Mouse (Mus musculus) adrenal gland, postnatal 14 days (tissue): ENCODE measurements around the gene Ikbke. TPM values are rescaled to one million over a fixed set of nuclear protein-coding genes. Genes with fewer than 3 reads are reported as not detected.

ENCODE experiments used
- DNase-seq: peaks from one replicate; pipeline ENCODE4 v3.0.0; 2021; ENCODE audit warnings: mixed read lengths
- total RNA-seq: library from RNA; stranded (reverse); gene quantifications from 2 replicates; pipeline ENCODE4 v1.2.3, GENCODE M21; 2021

Ikbke gene
- total RNA-seq, 1 experiment from 2014 or later = 10.4 TPM

DNA sequence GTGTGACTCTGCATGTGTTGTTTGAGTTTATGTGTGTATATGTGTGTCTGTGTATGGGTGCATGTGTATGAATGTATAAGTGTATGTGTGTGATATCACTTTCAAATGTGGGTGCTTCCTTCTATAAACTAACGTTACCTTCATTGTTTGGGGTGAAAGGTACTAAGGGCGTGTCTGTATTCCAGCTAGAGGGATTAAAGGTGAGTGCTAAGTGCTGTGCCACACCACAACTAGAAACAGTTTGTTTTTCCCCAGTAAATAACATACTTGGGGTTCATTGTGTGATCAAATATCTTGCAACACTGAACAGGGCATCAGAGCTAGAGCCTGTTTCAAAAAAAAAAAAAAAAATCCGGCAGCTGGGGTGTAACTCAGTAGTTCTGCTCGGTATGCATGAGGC, 2.3 kb upstream of the Ikbke start:
- DNase-seq = no peak

DNA sequence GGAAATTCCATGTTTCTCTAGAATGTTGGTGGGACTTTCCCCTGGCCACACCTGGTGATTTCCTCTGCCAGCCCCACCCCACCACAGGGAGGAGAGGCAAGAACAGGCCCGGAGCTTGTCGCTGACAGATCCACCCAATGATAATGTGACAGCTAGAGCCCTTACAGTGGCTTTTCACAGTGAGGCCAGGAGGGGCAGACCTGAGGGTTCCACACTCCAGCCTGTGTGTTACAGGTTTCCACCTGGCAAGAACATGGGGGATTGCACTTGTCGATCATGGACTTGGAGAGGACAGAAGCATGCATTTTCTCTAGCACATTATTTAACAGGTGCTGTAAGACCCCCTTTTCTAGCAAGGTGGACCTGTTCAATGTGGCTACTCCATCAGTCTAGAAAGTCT, 874 bp upstream of the Ikbke start:
- no peak for DNase-seq

DNA sequence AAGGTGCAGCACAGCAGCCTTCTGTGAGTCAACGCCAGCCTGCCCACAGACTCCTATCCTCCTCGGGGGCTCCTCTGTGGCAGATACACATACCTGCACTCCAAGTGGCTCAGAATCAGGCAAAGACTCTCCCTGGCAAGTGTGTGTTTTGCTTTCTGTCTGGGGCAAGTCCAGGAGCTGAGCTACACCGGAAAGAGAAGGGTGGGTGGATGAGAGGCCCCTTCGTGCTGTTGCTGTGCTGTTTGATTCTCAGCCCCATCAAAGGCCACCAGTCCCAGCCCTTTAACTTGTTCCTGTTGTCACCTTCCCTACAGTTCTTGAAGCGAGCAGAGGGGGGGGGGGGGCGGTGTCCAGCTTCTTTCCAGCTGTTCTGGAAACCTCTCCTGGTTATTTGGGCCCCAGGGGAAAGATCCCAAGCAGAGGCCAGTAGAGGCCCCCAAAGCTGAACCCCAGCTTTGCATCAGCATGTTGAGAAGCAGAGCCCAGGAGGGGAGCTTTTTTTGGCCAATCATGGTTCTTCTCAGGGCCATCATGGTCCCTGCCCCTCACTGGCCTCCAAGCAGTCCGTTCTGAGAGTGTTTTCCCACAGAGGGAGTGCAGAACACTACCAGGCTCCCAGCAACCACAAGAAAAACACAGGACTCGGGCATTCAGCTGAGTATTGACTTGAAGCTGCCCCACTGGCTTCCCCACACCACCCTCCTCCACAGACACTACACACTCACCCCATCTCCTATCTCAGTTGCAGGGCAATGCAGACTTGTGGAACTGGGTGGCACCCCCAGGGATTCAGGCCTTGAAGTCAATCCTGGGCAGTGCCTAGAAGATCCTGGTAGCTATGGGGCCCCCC, 575 bp downstream of the Ikbke start:
- peak; percentile 35 for DNase-seq

DNA sequence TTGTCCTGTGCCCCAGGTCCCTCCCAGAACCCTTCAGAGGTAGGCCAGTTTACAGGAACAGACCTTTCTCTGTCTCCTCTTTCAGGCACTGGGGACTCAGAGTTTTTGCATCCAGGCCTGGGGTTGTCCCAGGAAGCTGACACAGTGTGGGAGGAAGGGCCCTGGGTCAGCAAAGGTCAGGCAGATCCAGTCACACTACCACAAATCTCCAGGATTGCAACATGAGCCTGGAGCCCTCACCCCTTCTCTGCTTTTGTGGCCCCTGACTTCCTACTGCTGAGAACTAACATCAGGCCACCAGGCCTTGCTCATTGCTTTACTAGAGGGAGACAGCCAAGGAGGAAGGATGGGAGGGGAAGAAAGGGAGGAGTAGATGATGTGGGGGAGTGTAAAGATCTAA, 2.6 kb downstream of the Ikbke start:
- DNase-seq = no peak

DNA sequence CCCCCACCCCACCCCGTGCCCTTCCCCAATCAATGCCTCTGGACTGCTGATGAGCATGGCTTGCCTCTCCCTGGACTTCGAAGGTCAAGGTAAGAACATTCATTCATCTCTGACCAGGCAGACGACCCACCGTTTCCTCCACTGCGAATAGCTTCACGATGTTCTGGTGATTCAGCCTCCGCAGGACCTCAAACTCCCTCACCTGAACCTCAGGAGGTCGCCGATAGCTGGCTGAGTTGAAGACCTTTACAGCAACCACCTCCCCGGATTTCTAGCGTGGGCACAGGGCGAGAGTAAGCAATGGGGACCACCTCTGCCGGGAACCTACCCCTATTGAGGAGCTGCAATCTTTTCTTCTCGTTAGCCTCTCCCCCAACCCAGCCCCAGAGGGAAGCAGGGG, 3.8 kb downstream of the Ikbke start:
- DNase-seq = no peak

DNA sequence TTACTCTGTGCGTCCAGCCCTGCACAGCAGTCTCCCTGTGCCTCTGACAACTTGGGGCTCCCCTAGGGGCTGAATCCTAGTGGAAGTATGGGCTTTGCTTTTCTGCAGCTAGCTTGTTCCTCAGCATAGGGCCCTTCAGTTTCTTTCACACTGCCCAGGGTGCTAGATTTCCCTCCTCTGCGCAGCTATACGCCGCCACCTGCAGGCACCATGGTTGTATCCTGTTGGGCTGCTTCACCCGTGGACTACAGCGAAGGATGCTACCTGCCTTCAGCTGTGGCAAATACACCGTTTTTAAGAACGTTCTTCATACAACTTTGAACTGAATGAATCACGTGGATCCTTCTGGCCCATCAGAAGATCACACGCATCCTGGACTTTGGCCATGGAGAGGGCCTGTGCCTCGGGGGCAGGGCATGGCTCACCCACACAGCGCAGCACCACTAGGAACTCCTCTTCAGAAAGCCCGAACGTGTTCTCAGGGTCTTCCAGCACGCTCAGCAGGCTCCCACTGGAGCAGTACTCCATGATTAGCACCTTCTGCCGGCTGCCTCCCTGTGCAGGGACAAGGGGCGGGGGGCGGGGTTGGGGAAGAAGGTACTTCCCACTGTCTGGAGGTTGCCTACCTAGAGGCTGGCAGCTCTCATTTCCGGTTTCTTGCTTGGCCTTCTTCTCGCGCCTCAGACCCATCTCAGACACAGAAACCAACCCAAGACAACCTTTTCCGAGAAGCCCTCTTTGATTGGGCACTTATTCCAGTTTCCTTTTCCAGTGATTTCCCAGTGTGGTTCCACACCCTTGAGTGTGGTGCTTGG, 4.5 kb downstream of the Ikbke start:
- peak; percentile 38 for DNase-seq

DNA sequence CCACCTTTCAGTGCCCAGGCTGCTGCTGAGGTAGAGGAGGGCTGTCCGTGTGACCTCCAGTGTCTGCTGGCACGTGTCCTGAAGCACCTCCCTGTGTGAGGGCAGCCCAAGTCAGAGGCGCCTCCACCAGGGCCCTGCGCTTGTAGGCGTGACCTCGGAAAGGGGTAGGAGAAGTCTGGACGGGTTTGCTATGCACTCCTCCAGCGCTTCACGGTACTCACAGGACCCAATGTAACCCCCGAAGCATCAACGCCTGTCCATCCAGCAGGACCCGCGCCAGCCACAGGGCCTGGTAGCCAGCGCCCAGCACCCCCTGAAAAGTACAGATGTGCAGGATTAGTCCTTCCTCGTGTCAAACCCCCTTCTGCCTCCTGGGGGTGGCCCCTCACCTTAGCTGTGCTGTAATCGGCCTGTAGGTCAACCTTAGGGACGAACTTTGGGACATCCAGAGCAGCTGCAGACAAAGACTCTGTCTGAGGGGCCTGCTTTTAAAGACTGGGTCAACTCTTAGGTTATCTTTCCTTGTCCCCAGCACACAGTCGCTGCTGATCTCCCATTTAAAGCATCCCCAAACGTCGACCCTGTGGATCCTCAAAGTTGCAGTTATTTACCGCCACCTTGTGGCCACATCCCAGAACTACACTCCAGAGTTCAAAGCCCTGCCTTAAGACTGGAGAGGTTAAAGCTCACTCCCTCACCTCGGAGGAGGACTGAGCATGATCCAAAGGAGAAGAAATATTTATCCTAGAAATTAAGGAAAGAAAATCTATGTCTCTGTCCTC, 9.4 kb downstream of the Ikbke start:
- DNase-seq = peak; percentile 79

DNA sequence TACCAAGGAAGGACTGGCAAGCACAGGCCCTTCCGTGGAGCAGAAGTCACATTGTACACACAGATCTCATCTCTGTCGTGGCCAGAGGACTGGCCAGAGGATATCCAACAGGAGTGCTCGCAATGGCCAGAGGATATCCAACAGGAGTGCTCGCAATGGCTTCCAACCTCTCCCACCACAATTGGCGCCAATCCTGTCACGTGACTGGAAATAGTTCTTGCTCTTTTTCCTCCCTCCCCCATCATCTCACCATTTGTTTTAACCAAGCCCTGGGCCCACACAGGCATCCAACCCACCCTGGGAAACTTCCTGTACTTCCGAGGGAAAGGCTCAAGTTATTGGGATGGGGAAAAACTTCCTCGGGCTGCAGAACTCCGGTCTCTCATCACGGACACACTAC, 10.6 kb downstream of the Ikbke start:
- DNase-seq = no peak

DNA sequence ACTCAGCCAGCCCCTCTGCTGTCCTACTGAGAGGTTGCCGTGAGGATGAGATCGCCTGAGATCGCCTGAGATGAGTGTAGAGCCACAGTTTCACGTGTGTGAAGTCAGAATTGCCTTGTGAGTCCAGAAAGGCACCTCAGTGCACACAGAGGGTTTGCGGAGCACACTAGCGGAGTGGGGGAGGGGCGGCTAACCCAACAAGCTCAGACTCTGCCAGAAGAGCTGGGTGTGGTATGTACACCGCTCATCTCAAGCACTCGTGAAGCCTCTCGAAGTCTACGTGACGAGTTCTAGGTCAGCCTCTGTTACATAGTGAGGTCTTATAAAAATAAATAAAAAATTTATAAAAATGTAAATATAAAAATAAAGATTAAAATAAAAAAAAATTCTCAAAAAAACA, 15.5 kb downstream of the Ikbke start:
- DNase-seq = no peak

DNA sequence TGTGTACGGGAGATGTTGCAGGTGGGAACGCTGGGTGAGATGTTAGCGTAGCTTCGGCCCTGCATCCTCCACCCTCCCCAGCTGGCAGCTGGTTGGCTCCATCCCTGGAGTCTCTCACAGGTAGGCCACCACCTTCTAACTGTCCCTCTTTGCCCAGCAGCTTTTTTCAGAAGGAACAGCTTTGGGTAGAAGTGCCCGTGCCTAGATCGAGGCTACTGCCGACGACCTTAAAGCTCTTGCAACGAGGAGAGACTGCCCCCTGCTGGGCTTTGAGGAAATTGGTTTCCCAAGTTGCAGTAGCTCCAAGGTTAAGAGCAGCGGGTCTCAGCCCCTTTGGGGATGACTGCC, 19.1 kb downstream of the Ikbke start:
- peak; percentile 84 for DNase-seq

DNA sequence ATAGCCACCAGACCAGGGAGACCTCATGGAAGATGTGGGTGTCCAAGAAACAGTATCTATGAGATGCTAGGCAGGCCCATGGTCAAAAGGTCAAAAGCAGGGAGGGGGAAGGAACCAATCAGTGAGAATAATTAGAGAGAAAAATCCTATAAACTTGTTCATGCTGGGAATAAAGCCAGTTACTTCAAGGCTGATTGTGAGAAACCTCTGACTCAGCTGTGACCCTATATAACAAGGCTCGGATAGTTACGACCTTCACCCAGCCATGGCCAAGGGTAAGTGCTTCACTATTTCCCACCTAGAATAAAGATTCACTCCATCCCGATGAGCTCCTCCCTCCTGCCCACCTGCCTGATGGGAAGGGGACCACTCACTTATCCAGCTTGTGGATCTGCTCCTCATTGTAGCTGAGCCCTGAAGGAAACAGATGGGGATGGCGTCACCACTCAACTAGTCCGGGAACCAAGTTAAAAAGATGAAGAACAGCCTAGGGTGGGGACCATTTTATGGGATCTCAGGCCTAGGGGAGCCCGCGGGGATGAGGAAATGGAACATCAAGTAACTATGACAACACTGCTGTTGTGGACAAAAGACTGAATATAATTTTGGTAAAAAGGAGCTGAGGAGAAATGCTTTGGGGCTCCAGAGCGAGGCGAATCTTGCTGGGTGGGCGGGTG, 19.6 kb downstream of the Ikbke start:
- DNase-seq = no peak

DNA sequence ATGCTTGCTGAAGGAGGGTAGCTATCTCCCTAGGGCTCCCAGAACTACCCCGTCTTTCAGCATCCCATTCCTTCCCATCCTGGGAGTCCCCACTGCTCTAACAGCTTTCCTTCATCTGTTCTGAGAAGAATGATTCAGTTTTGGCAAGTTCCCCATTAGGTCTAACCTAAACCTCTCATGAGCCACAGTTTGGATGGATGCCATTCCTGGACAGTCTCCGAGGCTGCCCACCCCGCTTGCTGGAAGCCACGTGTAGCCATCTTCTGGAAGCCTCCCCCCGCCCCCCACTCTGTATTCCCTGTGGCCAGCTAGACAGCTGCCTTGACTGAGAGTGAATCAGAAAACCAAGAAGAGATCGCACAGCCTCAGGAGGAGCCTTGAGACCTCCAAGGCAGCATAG, 22.1 kb downstream of the Ikbke start:
- DNase-seq = peak; percentile 21

DNA sequence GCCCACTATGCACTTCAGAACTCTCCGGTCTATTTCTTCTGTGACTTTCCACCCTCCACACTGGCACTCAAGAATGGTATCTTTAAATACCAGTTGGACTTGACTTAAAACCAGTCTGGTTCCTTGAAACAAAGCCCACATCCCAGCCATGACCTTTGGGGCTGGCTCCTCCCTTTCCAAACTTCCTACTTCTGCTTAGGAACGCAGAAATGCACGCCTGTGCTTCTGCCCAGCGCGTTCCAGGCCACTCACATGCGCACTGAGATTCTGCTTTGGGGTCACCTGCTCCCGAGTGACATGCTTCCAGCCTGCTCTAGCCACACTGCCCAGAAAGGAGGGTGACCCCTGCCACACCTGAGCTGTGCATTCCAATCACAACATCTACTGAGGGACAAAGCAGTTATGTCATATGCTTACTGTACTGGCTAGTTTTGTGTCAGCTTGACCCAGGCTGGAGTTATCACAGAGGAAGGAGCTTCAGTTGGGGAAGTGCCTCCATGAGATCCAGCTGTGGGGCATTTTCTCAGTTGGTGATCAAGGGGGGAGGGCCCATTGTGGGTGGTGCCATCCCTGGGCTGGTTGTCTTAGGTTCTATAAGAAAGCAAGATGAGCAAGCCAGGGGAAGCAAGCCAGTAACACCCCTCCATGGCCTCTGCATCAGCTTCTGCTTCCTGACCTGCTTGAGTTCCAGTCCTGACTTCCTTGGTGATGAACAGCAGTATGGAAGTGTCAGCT, 26.7 kb downstream of the Ikbke start:
- DNase-seq = peak; percentile 24

DNA sequence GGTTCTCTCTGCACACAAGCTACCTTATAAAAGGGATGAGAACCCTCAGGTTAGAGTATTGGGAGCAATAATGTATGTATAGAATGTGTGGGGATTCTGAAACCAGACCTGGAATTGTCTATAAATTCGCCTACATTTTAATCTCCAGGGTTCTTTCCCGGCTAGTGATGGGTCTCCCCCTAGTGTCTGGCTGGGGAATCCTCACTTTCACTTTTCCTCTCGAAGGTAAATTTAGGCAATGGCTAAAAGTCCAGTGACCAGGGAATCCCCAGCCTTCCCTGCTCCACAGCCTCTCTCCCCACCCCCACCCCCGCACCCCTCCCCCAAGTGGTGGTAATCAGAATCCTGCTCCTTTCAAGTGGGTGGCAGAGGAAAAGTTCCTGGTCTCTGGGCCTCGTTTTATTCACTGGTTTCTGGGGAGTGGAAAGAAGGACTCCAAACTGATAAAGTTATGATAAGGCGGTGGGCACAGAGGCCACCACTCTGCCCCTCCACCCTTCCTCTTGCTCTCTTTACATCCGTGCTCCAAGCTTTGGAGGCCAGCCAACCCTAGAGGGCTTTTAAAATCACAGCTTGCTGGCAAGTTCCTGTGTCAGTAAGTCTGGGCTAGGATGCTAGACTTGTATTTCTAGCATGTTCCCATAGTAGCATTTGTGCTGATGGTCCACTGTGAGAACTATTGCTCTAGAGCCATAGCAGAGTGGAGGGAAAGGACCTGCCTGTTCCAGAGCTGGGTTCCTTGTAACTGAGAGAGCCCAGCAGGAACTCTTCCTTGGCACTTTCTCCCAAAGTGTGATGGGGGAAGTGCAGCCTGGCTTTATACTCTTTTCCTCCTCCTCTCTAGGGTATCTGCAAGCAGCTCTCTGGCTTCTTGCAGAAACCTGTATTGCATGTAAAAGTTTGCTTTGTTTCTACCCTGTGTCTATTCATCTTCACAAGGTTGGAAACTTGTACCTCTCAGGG, 32.7 kb downstream of the Ikbke start:
- DNase-seq = peak; percentile 73

DNA sequence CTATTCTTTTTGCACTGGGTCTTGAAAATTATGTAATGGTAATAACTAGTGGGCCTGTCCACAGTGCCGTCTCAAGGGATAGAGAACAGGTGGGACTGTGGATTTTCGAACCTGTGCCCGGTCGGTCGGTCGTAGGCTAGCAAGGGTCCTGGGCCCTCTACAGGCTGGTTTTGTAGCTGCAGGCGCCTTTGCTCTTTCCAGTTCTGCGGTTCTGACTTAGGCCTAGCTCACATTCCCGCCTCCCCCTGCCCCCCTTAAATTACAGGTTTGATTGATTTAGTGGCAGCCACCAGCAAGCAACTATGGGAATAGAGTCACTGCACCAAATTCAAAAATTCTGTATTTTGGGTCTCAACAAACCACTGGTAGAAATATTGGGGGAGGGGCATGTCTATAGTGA, 33.5 kb downstream of the Ikbke start:
- DNase-seq = peak; percentile 80

DNA sequence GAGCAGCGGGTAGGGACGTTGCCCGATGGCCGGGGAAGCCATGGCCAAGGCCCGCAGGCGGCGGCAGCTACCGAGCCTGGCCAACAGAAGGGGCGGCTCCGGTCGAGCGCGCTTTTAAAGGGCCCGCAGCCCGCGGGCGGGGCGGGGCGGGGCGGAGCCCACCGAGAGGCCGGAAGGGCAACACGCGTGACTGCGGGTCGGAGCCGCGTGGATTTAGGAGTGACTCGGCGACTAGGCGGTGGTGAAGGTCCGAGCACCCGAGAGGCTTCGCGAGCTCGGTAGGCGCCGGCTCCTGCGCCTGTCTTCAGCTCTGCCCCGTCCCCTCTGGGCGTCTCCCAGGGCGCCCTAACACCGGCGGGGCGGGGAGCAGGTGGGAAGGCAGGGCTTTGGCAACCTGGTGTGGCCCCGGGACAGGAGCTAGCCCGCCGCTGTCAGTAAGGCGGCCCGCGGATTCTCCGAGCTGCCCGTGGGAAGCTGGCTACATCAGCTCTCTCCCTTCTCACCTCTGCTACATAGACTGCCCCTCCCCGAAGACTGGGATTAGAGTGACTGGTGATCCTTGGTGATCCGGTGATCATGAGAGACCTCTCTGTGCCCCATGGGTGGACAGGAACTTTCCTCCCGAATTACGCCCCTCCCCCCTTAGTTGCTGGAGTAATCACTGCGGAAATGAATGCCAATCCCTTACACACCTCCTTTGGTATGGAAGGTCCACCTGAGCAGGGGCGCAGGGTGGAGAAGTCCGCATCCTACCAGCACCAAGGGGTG, 34.1 kb downstream of the Ikbke start, which contains the start of gene Rassf5:
Gene Rassf5 (minus strand): TSS at position 170 of the 768 bp plus-strand sequence.
- peak; percentile 91 for DNase-seq

DNA sequence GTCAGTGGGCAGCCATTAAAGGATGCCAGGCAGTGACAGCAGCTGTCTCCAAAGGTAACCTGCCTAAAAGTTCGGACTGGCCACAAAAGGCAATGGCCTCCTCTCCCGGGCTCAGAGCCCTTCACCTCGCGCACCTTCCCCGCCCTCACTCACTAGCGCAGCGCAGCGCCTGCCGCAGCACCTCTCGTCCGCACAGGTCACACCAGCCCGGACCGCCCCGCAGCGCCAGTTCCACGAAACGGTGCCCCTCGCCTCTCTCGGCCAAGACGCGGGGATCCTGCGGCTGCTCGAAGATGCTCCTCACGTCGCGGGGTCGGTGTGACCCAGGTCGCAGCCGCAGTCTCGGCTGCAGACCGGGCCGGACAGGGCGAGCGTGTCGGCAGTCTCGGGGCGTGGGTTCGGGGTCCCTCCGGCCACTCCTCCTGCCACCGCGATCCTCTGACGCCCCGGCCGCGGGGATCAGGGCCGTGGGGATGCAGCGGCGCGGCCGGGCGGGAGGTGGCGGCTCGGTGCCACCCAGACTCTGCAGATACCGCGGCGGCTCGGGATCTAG, 34.8 kb downstream of the Ikbke start:
- peak; percentile 54 for DNase-seq

DNA sequence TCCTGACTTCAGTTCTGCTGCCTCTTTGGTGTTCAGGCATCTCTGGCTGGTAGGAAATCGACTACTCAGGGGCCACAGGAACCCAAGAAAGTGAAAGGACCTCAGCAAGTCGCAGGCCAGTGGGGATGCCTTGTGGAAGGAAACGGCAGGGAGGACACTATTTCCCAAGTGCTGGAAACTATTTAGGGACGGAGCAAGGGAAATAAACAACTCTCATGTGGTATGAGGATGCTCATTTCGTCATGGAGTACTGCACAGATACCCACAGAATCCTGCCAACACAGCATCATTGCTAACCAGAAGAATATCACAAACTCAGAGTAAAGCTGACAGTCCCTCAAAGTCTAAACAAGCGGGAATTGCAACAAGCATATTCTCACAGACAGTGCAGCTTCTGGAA, 36.5 kb downstream of the Ikbke start:
- no peak for DNase-seq

DNA sequence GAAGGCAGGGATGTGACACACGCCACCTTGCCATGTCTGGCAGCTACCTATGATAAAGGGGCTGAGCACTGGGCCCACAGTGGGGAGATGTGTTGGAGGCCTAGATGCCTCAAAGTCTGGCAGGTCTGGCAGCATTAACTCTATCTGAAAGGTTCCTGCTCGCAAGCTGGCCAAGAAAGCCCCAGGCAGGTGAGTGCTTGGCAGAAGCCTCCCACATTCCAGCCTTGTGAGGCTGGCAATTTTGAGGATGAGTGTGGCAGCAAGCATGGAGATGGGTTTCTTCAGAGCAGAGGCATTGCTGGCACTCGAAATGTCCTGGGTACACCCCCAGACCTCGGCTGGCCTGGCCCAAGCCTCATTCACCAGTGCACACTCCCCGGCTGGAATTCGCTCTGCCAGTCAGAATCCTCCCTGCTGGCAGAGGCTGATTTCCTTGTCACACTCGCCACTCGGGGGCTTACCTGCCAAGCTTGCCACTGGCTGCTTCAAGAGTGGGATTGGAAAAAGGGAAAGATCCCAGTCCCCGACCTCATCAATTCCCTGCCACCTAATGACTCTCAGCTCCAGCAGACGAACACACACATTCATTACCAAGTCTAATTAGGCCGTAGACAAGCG, 39.7 kb downstream of the Ikbke start:
- no peak for DNase-seq
